Mouse (Mus musculus) fibroblast of lung, adult 2 months (primary cell): ENCODE measurements around the gene Smurf2.
A peak's percentile ranks its signal among the peaks of the same experiment; 100 is the strongest.

Experiments used
- DNase-seq: peaks from one replicate; pipeline ENCODE4 v3.0.0-alpha.2; 2011; ENCODE audit warnings: low read depth

The Smurf2 gene

GRCm38 (mm10) chr11:106907253-106907652, 13.3 kb downstream of the Smurf2 start:
- no peak for DNase-seq

GRCm38 (mm10) chr11:106905707-106906106, 14.8 kb downstream of the Smurf2 start:
- DNase-seq = no peak

DNA sequence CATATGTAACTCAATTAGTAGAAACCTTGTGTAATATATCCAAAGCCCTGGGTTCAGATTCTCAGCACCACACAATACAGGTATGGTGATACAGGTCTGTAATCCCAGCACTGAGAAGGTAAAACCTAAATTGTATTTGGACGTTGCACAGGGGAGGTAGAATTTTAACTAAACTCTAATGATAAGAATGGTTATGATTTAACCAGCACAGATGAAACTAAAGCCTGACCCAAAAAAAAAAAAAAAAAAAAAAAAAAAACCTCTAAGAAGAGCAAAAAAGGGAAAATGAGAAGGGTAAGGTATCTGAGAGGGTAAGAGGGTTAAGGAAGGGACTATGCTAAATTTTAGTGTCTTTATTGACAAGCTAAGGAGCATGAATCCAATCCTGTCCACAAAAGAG, 20.7 kb downstream of the Smurf2 start:
- no peak for DNase-seq

- DNase-seq = no peak
These were observed 23.9 kb downstream of the Smurf2 start for GRCm38 (mm10) chr11:106896561-106897168.

GRCm38 (mm10) chr11:106883656-106884055, 36.9 kb downstream of the Smurf2 start:
- no peak for DNase-seq

DNA sequence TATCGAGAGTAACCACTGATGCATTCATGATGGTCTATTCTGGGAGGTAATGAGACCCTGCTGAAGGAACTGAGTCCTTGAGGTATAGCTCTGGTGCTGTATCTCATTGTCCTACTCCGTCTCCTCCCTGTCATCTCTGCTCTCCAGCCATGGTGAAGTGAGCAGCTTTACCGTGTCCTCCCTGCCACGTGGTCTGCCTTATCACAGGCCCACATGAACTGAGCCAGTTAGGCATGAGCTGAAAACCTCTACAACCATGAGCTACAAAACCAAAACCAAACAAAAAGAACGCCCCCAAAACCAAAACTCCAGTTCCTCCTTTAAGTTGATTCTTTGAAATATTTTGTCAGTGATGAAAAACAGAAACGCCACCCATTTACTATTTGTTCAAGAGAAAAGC, 47.9 kb downstream of the Smurf2 start:
- DNase-seq = no peak

DNA sequence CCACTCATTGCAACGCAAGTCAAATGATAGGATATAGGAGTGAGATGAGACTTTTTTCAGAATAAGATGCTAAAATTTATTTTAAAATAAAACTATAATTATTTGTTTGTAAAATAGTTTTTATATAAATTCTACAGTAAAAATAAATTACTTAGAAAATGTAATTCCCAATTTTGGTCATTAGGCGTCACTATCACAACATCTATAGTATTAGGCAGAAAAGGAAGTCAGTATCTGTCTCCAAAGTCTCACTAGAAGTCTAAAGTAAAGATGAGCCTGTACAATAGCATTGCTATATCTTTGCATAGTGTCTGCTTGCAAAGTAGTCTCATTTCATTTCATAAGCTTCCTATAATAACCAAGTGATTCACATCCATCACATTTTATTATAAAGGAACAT, 69.1 kb downstream of the Smurf2 start:
- DNase-seq = peak; percentile 9

DNA sequence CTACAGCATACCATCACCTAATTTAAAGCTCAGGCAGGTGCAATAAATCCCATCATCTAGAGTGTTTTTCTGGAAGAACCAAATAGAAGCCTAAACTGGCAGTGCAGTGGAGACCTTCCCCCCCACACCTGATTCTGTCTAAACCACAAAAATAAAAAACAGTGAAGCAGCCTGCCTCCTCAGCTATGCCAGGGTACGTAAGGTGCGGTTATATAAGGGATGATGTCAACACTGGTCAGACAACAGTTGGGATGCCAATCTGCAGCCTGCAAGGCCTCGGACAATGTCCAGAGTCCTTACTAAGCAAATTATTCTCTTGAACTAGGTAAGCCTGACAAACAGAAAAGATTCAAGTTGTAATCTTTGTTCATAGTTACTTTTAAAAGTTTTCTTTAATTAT, 78.5 kb downstream of the Smurf2 start:
- DNase-seq = no peak

DNA sequence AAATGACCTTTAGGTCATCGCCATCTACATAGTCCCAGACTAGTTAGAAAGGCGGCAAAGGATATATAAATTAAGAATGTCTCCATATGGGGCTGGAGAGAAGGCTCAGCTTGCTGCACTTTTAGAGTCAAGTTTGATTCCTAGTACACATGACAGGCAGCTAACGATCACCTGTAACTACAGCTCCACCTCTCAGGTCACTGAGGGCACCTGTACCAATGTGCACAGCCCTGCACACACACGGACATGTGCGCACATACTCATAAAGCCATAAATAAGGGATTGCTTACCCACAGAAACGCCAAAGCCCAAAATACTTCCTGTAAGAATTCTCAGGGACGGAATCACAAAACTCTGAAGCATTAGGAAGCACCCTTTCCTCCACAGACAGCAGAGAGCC, 92.4 kb downstream of the Smurf2 start:
- DNase-seq = no peak

DNA sequence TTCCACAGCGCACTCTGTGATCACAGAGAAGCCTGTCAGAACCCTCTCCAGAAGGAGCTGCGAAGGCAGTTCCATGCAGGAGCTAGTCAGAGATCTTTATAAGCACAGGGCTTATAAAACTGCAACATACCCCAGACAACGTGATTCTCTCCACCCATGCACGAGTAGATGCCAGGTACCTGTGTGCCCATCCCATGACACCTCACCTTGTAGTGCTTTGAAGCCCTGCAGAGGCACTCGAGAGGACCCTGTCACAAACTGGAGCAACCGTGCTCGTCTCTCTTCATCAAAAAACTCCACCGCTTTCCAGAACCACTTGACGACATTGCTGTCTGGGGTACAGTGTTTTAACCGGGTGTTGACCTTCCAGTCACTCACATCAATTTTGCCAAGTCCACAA, 96.1 kb downstream of the Smurf2 start:
- DNase-seq = no peak

GRCm38 (mm10) chr11:106823741-106824140, 96.8 kb downstream of the Smurf2 start:
- no peak for DNase-seq

GRCm38 (mm10) chr11:106822911-106823310, 97.6 kb downstream of the Smurf2 start:
- DNase-seq = no peak

GRCm38 (mm10) chr11:106822491-106822890, 98.0 kb downstream of the Smurf2 start:
- no peak for DNase-seq

DNA sequence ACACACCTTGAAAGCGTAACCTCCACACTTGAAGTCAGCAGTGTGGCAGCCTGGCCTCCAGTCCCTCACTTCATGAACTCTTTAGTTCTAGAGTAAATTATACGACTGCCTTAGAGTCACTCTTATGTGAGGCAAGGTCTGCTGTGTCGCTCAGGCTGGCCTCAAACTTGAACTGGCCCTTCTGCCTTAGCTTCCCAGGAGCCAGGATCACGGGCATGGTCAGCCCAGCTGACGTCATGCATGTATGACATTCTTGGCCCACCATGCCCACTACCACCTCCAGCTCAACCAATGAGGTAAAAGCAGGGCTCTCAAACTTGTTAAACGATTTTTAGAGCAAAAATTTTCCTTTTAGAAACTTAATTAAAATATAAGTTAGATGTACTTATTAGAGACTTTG, 99.1 kb downstream of the Smurf2 start:
- no peak for DNase-seq

- no peak for DNase-seq
These were observed 99.5 kb downstream of the Smurf2 start for GRCm38 (mm10) chr11:106820972-106821371.

DNA sequence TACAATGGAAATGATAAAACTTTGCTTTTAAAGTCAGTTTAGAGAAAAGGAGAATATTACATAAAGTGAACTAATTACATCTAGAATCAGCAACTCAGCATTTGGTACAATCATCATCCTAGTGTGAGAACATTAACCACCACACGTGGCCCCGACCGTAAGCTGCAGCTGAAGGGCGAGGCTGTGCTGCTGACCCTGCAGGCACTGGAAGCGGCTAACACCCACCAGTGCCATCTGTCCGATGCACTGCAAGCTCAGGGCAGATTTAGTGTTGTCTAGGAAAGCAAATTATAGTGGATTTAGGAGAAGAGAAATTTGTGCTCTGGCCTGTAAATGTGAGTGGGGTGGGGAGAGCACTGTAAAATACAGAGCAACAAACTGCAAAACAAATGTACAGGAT, 100.3 kb downstream of the Smurf2 start:
- DNase-seq = no peak

DNA sequence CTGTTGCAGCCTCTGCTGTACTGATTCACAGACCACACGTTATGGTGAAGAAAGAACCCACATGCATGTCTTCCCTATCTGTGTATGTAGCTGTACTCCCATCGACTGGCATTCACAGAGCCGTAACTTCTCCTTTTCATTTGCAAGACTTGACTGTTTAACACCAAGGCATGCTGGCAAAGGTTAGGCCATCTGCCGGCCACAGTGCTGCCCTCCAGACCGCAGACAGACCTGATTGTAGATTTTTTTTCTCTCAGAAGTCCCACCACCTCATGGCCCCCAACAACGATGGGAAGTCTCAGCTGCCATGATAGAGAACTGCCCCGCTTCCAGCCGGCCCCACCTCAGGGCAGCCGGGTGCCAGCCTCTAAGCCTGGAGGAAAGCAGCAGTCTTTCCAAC, 100.9 kb downstream of the Smurf2 start:
- no peak for DNase-seq

GRCm38 (mm10) chr11:106818341-106818740, 102.2 kb downstream of the Smurf2 start:
- no peak for DNase-seq

GRCm38 (mm10) chr11:106817808-106818207, 102.7 kb downstream of the Smurf2 start:
- DNase-seq = no peak

GRCm38 (mm10) chr11:106817156-106817555, 103.4 kb downstream of the Smurf2 start:
- DNase-seq = no peak

DNA sequence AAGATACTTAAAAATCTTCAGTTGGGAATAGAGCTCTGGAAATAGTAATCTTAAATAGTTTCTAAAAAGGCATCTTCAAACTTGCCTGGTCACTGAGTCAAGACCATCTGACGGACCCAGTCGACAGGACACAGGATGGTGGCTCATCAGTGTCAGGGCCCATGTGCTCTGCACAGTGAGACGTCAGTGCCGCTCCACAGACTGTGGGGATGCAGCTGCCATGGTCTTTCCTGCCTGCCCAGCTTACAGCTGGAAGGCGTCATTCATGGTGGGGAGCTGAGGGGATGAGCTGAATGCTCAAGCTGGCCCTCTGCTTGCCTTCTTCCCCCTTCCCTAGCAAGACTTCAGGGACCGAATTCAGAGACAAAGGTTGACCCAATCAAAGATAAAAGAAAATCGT, 104.2 kb downstream of the Smurf2 start:
- no peak for DNase-seq

GRCm38 (mm10) chr11:106815761-106816160, 104.8 kb downstream of the Smurf2 start:
- no peak for DNase-seq

GRCm38 (mm10) chr11:106815331-106815730, 105.2 kb downstream of the Smurf2 start:
- no peak for DNase-seq

DNA sequence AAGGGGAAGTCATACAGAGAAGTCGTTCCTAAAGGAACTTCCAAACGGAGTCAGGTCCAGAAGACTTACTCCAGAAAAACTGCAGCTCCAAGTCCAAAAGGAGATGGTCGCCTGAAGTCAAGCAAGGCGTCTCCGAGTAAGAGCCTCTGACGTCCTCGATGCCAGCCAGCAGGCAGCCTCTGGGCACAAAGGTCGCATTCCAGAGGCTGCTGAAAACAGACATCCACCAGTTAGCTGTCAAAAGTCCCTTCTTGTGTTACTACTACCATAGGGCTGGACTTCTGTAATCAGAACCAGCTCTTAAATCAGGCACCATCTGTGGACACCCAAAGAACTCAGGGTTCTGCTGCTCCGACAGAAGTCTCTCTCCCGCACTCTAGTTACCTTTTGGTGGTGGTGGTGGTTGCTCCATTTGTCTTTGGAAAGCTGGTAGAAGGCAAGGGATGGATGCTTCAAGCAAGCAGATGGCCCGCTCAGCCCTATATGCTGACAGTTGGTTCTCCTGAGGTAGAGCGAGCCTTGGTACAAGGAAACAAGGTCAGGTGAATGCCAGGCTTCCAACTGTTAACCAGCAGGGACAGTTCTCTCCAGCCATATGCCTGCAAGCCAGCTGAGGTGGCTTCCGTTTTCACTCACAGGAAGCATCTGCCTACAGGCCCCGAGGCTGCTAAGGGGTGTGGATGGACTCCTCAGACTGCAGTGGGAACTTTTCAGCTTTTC, 105.8 kb downstream of the Smurf2 start:
- DNase-seq = no peak
